Mouse (Mus musculus) ovary, postnatal 14 days (tissue): ENCODE measurements at regions not wholly inside any gene's neighbourhood (a gene's known extent, or its start where the extent isn't known, plus 50 kb on each side); places are given as distances from the start of the nearest gene placed in this dataset.

Source experiments
- DNase-seq: peaks from one replicate; pipeline ENCODE4 v3.0.0; 2022; ENCODE audit warnings: low spot score

DNA sequence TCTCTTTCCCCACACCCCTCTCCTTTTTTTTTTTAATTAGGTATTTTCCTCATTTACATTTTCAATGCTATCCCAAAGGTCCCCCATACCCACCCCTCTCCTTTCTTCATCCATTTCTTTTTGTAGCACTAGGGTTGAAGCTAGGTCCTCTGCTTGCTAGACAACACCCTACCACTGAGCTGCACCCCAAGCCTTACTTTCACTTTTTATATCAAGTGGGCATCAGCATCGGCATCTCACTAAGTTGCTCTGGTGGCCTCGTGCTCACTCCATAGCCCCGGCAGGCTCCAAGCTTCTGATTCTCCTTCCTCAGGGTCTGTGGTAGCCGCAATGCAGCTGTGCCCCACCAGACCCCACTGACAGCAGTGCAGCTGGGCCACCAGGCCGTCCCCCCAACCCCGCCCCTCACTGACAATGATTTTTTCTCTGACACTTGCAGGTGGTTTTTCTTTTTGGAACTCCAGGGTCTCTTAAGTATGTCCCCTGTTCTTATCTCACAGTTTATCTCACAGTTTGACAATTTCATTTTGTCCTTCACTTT lies 77.5 kb downstream of the Nufip1 start:
- no peak for DNase-seq

DNA sequence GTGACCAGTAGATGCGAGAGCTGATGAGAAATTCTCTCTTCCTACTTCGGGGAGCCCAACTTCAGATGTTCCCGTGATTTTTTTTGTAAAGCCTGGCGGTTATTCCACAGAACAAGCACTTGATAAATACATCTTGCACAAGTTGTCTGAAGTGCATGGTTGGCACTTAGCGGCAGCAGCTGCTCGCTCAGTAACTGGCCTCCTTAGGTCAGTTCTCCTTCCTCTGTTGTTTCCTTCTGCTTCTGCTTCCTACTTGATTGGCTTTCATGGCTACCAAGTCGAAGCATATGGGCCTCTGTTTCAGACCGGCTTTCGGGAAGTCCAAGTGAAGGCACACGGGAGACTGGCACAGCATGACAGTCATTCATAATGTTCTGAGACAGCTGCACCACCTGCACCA lies 84.6 kb downstream of the Nufip1 start:
- DNase-seq: no peak

DNA sequence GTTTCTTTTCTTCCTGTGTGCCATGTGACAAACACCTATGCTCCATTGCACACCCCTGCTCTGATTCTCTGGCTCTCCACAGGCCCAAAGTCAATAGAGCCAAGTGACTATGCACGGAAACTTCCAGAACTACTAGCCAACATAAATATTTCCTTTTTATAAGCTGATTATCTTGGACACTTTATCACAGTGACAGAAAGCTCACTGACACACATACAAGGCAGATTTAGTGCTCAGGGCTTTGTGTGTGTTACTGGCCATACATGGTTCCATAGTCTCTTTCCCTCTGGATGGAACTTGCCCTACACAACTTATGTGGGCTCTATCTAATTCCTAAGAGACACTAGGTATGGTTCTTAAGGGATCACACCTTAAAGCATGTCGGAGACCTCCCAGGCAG lies 86.7 kb downstream of the Nufip1 start:
- DNase-seq: no peak

DNA sequence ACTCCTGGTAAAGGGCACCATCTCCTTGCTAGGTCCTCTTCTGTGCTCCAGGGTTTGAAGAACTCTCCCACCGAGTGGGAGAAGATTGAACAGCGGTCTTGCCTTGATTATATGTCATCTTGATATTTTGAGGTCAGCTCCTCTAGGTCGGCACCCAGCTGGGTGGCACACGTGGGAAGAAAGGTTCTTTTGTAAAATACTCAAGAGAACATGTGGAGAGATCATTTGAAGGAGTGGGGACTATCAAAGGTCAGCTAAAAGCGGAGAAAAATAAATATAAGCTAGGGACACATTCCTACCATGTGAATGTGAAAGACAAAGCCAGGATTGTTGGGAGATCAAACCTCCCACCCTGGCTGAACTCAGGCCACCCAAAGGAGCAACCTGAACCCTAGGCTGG lies 87.7 kb downstream of the Nufip1 start:
- no peak for DNase-seq

DNA sequence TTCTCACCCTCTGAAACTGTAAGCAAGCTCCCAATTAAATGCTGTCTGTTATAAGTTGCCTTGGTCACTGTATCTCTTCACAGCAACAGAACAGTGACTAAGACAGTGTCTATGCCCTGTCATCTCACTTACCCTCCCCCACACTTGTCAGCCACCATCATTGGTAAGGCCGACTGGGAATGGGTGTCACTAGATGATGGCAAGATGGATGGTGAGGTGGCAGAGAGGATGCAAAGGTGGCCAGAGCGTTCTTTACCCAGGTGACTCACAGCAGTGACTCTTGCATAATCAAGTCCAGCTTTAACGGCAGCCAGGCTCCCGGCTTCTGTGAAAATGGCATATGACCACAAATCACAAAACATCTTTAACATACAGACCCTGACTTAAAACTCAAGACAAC lies 91.9 kb downstream of the Nufip1 start:
- DNase-seq: no peak

DNA sequence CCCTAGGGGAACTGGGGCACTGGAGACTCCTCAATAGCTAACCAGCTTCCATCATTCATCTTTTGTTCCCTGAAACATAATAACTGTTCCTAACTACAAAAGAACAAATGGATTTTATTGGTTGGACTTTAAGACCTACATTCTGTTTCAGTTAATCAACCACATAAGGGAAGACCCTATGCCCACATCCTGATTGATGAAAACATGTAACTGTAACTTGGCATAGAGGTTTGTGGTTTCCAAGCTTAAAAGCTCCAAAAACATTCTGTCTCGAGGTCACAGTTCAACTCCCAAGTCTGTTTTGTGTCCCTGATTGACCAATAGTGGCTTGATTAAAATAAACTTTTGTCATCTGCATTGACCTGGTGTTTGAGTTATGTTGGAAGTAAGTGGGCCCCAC lies 92.4 kb downstream of the Nufip1 start:
- no peak for DNase-seq

DNA sequence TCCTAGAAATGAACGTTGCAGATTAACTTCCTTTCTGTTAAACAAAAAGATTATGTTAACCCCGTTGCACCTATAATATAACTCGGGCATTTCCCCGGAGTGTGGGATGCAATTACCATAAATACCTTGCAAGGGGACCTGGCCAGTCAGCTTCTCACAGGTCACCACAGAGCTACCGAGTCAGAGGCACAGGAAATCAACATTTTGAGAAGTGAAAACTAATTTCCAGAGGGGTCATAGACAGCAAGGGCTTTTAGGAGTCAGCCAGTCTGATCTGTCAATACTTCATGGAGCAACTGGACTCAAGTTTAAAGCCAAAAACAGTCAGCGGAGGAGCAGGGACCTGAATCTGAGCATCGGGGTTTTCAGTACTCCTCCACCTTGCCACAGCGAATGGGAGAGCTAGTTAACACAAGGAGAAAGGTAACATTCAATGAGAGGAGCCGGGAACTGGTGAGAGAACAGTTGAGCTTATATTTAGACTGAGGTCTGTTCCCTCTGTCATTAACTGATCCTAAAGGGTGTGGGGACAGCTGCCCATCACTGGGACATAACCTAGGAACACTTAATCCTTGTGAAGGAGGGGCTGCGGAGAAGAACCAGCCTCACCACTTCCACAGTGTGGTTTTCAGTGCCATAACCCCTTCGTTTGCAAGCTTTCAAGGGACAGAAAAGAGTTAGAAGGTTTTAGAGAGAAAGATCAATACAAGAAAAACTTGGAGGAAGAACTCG lies 105.9 kb downstream of the Nufip1 start:
- no peak for DNase-seq

DNA sequence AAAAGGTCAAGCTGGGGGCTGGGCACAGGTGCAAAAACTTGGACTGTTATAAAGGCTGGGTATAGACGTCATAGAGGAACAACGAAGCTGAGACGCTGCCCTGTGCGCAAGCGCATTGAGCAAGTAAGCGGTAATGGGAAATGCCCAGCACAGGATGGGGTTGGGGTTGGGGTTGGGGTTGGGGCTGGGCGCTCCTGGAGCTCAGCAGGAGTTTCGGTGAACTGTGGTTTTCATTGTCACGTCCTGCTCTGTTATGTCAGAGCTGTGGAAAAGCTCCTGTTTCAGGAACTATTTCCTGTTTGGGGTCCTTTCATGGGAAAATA lies 106.4 kb downstream of the Nufip1 start:
- no peak for DNase-seq

DNA sequence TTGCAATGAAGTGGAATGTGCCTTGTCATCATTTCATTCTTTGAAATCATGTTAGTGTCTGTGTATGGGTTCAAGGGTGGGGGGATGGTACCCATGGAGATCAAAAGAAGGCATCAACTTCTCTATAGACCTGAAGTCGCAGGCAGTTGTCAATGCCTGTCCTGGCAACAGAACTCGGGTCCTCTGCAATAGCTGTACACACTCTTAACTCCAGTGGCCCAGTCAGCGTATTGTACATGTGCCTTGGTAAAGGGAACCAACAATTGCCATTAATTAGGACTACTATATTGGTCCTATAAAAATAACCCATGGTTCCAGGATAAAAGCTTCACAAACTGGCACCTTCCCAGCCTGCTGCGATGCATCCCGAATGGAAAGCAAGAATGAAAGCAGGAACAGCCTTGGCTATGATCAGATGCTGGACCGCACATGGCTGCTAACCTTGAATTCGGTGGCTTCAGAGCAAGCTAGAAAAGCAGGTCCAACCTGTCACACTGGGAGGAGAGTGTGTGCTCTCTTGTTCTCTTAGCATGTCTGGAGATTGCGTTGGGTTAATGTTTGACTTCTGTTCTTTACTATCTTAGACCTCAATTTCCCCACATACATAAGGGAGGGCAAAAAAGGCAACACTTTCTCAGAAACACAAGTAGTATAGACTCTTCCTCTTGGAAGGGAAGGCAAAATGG lies 107.0 kb downstream of the Nufip1 start:
- no peak for DNase-seq

DNA sequence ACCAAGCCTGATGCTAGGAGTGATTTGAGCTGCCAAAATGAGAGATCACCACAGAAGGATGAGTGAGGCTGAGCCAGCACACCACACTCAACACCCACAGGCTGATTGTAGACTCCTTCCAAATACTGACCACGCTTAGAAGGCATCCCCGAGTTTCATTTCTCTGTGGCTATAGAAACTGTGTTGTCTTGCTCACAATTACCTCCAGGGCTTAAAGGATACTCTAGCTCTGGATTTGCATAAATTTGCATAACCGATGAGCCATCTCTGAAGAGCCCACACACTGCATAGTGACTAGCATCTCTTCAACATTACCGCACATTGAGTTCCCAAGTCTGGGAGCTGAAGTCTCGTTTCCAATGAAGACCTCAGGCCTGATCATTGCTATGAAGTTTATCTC lies 110.3 kb downstream of the Nufip1 start:
- no peak for DNase-seq

DNA sequence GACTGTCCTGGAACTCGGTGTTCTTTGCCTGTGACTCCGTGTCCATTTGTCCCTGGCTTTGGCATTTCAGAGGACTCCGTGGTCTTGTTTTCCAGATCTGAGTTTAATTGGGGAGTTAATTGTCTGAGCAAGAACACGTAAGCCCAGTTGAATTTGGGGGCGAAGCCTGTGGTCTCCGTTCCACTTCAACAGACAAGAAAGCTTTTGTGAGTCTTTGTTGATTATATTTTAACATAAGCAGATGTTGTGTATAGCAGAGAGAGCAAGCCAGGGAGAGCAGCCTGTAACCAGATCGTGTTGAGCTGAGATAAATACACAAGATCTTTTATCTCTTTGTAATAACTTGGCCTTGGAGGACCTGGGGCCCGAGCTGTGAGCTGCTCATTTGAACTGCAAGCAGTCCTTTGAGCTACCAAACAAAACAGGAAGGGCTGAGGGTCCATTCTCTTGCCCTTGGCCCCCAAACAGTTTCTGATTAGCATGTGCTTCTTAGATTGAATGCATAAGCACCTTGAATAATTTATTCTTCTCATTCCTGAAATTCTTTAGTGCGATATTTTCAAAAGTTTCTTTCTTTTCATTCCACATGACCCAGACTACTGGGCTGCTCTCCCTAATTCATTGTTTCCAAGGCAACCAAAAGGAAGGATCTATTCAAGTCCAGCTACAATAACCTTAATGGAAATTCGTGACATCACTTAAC lies 111.1 kb downstream of the Nufip1 start:
- no peak for DNase-seq

DNA sequence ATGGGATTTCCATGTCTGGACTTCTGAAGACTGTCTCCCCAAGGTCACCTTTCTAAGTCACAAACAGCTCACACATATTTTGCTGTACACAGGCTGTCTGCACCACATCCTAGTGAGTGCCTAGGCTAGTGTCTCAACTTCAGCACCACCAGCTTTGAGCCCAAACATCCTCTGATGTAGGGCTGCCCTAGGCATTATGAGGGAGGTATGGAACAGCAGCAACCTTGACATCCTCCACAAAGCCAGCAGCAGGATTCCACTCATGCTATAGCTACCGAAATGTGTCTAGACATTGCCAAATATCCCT lies 111.6 kb downstream of the Nufip1 start:
- DNase-seq: no peak

DNA sequence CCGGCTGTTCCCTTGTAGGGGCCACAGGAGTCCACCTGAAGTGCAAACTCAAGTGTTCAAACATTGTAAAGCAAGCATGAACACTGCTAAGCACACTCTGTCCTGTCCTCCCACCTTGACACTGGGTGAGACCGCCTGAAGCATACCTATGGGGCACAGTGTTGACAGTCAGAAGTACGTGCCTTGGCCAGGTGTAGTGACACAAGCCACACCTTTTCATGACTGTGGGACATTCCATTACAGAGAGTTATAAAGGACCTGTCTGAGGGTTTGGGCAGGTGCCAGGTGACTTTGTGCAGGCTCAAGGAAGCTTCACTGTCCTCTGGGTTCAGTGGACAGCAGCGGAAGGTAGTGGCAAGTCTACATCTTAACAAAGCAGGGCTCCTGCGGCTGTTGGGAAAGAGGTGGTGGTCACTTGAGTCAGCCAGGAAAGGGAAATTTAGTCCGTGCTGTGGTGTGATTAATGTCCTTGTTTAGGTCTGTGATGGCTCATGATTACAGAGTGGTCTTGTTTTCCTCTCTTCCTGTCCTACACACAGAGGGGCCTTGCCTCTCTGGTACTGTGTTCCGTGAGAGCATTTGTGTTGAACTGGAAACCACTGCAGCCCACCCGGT lies 112.5 kb downstream of the Nufip1 start:
- DNase-seq: no peak

DNA sequence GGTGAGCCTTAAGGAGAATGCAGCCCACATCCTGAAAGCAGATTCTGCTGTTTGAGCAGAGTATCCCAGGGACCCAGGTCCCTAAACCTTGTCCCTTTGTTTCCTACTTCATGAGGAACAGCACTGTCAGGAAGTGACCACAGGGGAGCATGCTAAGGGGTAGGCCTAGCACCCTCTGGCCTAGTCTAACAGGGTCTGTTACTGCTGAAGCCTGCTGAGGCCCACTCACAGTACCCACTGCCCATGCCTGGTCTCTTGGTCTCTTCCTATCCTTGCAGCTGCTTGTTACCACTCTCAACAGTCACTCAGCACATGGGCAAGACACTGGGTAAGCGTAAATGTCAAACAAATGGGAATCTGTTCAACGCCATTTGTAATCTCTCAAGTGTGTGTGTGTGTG lies 113.2 kb downstream of the Nufip1 start:
- no peak for DNase-seq

DNA sequence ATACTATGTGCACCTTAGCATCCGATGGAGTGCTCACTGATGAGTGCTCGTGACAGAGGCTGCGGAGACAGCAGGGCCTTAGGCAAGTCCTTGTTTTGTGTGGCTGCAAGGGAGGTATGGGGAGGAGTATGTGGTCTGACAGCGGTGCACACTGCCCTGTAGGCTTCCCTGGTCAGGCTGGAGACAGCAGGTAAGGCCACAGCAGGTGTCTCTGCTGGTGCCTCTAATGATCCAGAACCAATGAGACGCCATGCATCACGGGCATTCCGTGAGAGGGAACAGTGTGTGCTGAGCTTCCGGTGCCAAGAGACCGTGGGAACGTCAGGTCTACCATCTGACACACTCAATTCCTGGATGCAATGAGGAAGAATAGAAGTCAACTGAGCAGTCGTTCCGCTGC lies 114.8 kb downstream of the Nufip1 start:
- no peak for DNase-seq

DNA sequence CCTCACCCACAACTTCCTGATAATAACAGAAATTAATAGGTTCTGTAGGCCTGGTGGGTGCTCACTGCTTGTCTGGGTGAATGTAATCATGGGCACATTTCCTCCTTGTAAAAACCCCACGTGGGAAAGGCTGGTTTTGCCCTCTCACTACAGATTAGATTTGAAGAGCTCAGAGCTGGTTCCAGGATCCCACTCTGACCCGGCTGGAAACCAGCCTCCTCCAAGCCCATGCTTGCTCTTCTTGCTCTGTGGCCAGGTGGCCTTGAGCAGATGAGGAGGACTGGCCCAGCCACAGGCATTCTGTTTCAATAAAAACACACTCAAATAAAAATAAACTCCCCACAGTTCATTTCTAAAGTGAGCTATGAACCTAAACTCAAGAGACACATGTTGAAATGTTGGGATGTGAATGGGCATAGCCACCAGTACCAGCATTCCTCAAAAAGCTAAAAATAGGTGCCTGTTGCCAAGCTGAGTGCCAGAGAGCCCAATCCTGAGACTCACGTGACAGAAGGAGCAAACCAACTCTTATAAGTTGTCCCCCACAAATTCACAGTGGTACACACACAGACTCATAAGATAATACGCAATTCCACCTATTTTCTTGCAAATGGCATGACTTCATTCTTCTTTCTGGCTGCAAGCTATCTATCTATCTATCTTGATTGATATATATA lies 116.1 kb downstream of the Nufip1 start:
- DNase-seq: no peak

DNA sequence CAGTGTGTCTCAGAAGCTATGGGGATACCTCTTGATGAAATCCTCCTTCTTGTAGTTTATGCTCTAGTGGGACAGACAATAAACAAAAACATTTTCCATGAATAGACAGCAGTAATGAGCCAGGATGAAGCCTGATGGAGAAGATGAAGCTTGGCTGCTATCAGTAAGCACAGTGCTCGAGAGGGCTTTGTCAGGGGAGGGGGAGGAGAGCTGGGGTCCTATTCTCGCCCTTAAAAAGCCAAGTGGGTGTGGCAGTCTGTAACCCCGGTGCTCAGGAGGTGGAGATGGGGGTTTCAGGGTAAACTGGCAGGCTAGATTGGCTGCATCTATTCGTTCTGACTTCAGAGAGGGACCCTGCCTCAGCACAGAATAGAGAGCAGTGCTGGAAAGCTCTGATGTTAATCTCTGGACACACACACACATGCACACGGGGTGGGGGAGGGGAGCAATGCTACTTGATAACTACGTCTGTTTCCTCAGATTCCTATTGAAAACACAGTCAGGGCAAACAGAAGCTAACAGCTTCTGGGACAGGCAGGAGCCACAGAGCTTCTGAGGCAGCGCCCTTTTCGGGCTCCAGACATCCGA lies 118.4 kb downstream of the Nufip1 start:
- no peak for DNase-seq

DNA sequence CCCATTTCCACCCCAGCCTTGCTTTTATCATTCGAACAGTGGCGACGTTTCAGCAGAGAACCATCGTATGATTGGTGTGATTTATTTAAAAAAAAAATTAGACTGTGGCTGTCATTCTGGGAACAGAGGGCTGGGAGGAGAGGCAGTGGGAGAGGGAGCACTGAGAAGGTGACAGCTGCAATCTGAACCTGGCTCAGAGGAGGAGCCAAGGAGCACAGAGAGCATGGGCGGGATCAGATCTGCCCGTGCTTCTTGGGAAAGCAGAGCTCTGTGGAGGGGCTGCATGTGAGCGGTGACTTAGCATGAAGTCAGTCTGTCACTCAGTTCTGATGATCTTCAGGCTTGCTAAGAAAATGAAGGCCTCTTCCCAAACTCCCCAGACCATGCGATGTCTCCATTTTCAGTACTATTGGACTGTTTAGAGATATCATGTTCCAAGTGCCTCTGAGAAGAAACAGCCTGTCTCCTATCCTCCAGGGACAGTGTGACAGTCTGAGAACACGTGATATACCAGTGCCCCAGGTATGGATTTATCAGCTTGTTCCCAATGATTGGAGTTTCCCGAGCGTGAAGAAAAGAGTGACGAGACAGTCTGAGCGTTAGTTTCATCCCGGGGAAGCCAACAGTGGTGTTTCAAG lies 129.3 kb downstream of the Nufip1 start:
- DNase-seq: no peak

DNA sequence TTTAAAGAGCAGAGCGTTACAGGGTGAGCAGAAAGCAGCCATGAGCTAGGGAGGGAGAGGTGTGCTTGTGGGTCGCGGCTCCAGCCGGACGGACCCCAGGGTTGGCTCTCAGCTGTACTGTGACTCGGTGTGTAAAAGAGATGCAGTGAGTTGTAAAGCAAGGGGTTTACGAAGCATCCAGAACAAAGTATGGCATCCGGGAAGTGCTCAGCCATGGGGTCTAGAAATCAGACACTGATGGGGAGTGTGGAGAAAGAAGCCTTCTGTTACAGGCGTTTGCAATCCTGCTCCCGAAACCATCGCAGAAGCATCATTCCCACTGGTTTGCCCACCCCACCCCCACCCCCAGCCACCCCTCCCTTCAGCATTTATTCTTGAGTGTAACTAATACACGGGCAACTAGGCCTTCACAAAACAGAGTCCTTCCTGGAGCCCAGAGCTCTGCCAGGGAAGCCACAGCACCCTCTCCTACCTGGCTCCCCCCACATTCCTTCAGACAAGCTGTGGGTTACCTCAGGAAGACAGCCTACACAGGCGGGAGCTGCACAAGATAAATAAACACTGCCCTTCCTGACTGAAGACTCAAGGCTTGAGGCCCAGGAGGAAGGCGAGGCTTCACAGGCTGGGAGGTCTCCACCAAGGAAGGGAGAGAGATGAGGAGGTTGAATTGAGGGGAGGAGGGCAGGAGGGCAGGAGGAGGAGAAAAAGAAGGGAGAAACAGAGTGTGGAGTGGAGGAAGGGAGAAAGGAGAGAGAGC lies 133.1 kb downstream of the Nufip1 start:
- no peak for DNase-seq

DNA sequence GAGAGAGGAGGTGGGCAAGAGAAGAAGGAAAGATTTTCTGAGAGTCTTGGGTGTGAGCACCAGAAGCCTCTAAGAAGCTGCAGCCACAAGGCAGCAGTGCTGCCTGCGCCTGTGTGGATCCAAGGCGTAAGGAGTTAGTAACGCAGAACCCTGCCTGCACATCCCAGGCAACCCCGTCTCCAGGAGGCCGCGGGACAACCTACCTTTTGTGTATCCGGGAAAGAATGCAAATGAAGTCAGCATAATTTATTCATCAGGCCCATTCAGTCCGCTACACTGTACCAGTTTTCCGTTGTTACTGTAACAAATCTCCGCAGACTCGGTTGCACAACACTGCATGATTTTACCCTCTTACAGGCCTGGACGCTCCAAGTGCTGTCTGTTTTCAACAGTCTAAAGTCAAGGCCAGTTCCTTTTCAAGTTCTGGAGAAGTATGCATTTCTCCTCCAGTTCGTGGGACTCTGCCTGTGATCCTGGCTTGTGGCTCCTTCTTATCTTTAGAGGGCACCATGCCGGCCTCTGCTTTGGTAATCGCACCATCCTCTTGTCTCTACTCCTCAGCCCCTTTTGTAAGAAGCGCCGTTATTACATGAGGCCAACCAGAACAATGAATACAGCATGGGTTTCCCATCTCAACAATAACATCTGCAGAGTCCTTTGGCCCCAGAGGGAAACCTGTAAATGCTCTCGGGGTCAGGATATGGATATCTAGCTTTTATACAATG lies 133.8 kb downstream of the Nufip1 start:
- no peak for DNase-seq
